Comparison of ENCODE assay signal across 22 mouse cellular contexts in the genomic region with DNA sequence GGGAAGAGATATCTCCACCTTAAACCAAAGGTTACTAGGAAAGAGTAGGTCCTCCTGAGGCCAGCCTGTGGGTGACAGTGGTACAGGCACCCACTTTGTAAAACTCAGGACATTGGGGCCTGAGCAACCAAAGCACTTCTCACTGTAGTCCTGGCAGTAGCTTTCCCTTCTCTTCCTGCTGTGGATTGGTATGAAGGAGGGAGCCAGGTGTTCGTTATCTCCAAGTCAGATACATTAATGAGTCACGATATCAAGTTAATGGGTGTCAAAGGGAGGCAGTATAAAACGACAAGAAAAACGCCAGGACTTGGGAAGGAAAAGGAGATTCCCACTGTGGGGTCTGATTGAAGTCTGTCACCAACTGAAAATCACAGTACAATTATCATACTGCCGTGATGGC.
"Had no signal": no experiment of that assay in that cellular context is flagged by ENCODE, and none has a peak within 500 bp of the region (broad histone marks: within the 10 kb centered on the region; RNA-seq: fewer than 3 reads in every experiment).

No protein-coding gene starts in this region.

- H3K4me2 ChIP-seq: heart, embryonic 12.5 days; hindbrain, embryonic 12.5 days; hindbrain, embryonic 14.5 days; limb, embryonic 13.5 days; limb, embryonic 15.5 days; liver, embryonic 12.5 days had no signal

- H3K27me3 ChIP-seq: heart, embryonic 12.5 days; hindbrain, embryonic 12.5 days; limb, embryonic 13.5 days; limb, embryonic 15.5 days; liver, embryonic 12.5 days had no signal

- DNase-seq: forebrain, postnatal 0 days; gastrocnemius, postnatal 25 days; heart, adult 18-20 months; heart, postnatal 10 days; heart, postnatal 4 days; kidney, adult 11 months; kidney, adult 8-10 months; kidney, postnatal 10 days; kidney, postnatal 36 days; layer of hippocampus, adult 9-11 months; layer of hippocampus, postnatal 36 days; left cerebral cortex, postnatal 4 days had no signal

- ATAC-seq: forebrain, postnatal 0 days; hindbrain, embryonic 16.5 days; liver, embryonic 12.5 days had no signal

- H3K27ac ChIP-seq: heart, embryonic 10.5 days; hindbrain, embryonic 10.5 days; hindbrain, embryonic 12.5 days; hindbrain, embryonic 14.5 days; limb, embryonic 13.5 days; limb, embryonic 15.5 days; liver, embryonic 12.5 days; liver, embryonic 14.5 days had no signal

- H3K36me3 ChIP-seq: heart, embryonic 10.5 days; heart, embryonic 12.5 days; hindbrain, embryonic 10.5 days; hindbrain, embryonic 12.5 days; limb, embryonic 13.5 days; limb, embryonic 15.5 days; liver, embryonic 12.5 days had no signal

- H3K9me3 ChIP-seq: heart, embryonic 10.5 days; heart, embryonic 12.5 days; hindbrain, embryonic 10.5 days; hindbrain, embryonic 12.5 days; limb, embryonic 13.5 days; limb, embryonic 15.5 days; liver, embryonic 12.5 days had no signal

- H3K4me1 ChIP-seq: heart, embryonic 10.5 days; heart, embryonic 12.5 days; hindbrain, embryonic 12.5 days; limb, embryonic 13.5 days; limb, embryonic 15.5 days; liver, embryonic 12.5 days had no signal

- H3K4me3 ChIP-seq: heart, embryonic 10.5 days; heart, embryonic 12.5 days; hindbrain, embryonic 10.5 days; hindbrain, embryonic 12.5 days; limb, embryonic 13.5 days; limb, embryonic 15.5 days; liver, embryonic 12.5 days had no signal

- H3K9ac ChIP-seq: forebrain, postnatal 0 days; heart, embryonic 12.5 days; hindbrain, embryonic 12.5 days; hindbrain, embryonic 14.5 days; limb, embryonic 13.5 days; limb, embryonic 15.5 days; liver, embryonic 12.5 days; liver, embryonic 14.5 days had no signal
